18 mouse cellular contexts compared by ENCODE assay signal in the genomic region with DNA sequence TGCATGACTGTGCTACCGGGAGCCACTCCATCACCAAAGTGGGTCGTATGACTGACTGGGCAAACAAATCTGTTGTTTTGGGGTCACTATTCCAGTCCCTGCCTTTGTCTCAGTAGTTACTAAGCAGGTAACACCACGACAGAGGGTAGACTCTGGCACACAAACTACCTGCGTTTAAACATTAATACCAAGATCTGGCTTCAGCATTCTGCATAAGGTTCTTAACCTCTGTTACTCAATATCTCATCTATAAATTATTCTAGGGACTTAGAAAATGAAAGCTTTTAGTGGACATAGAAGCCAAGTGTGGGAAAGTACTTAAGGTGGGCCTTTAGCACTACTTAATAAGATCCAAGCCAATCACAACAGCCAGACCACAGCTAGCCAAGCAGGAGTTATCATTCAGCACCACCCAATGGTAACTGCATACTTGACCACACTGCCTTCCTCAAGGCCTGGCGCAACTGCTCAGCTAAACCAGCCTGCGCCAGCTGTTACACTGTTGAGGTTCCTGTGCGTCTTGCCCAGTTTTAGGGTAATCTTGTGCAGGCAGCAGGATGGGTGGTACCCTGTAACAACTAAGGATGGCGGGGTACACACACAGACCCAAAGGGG. TPM values are rescaled to one million over a fixed set of nuclear protein-coding genes. Genes with fewer than 3 reads are reported as not detected.
DNase-seq lines count a peak whose midpoint lies in the region; ATAC-seq lines count a peak whose summit lies in the region.
"Had no signal": no experiment of that assay in that cellular context is flagged by ENCODE, and none has a peak within 500 bp of the region (broad histone marks: within the 10 kb centered on the region; RNA-seq: fewer than 3 reads in every experiment).

No protein-coding gene starts in this region.

- H3K27ac ChIP-seq in heart, embryonic 10.5 days, result peak overlapping the region; percentile 22; the same call in 1 of the 2 replicates
- peak overlapping the region; percentile 82 for H3K27ac ChIP-seq in kidney, embryonic 14.5 days (ENCODE audit: low read depth, low read length)
- H3K27ac ChIP-seq: hindbrain, postnatal 0 days; macrophage; neural tube, embryonic 12.5 days; stomach, embryonic 15.5 days had no signal

- peaks cover 23% of the 10 kb centered on the region for H3K4me1 ChIP-seq in heart, embryonic 10.5 days
- H3K4me1 ChIP-seq in megakaryocyte, embryonic 14.5 days, result peaks cover 37% of the 10 kb centered on the region
- H3K4me1 ChIP-seq in kidney, embryonic 14.5 days (ENCODE audit: control insufficient read depth, insufficient read depth, low read length), result peaks cover 51% of the 10 kb centered on the region

- H3K36me3 ChIP-seq in heart, embryonic 10.5 days, result no peaks in the 10 kb centered on the region
- H3K36me3 ChIP-seq in megakaryocyte, embryonic 14.5 days (replicated peaks; ENCODE audit: low read length), result no peaks in the 10 kb centered on the region
- no peaks in the 10 kb centered on the region for H3K36me3 ChIP-seq in kidney, embryonic 14.5 days (ENCODE audit: control insufficient read depth, insufficient read depth, low read length)
- H3K36me3 ChIP-seq: embryonic facial prominence, embryonic 13.5 days; neural tube, embryonic 12.5 days; stomach, embryonic 15.5 days had no signal

- WGBS in heart, embryonic 10.5 days, result 84% methylated on average over 8 of the region's 8 CpGs
- WGBS in kidney, embryonic 14.5 days, result 72% methylated on average over 8 of the region's 8 CpGs

- intact Hi-C loops in heart, postnatal 14 days (cut with DNase I), result no loop called here

- no peak overlapping the region for H3K4me3 ChIP-seq in heart, embryonic 10.5 days
- peak overlapping the region; percentile 3 for H3K4me3 ChIP-seq in megakaryocyte, embryonic 14.5 days (replicated peaks)
- H3K4me3 ChIP-seq in kidney, embryonic 14.5 days (ENCODE audit: low read length), result no peak overlapping the region
- H3K4me3 ChIP-seq: embryonic facial prominence, embryonic 13.5 days; neural tube, embryonic 12.5 days; stomach, embryonic 15.5 days had no signal

- H3K27me3 ChIP-seq in heart, embryonic 10.5 days (ENCODE audit: insufficient read depth, poor library complexity, severe bottlenecking), result no peaks in the 10 kb centered on the region
- peaks cover 2% of the 10 kb centered on the region for H3K27me3 ChIP-seq in megakaryocyte, embryonic 14.5 days (replicated peaks)
- H3K27me3 ChIP-seq in kidney, embryonic 14.5 days (ENCODE audit: control insufficient read depth, insufficient read depth, low read length), result no peaks in the 10 kb centered on the region
- H3K27me3 ChIP-seq: embryonic facial prominence, embryonic 13.5 days; neural tube, embryonic 12.5 days; stomach, embryonic 15.5 days had no signal

- H3K4me2 ChIP-seq in kidney, embryonic 14.5 days (replicated peaks; ENCODE audit: low read depth, low read length), result no peak overlapping the region
- H3K4me2 ChIP-seq: embryonic facial prominence, embryonic 13.5 days; neural tube, embryonic 12.5 days; stomach, embryonic 15.5 days had no signal

- no peak for DNase-seq in heart, embryonic 10.5 days (ENCODE audit: low spot score)
- DNase-seq in heart, postnatal 14 days, result no peak
- no peak for DNase-seq in embryo, embryonic 9.5 days (ENCODE audit: extremely low spot score)
- no peak for DNase-seq in cerebellum, postnatal 14 days
- DNase-seq: B cell, adult 2 months; cerebellum, adult 2 months; lung, adult 2 months; spleen, adult 18-20 months; thymus, adult 2 months had no signal

- no peak for ATAC-seq in megakaryocyte, adult 5-6 weeks (ENCODE audit: poor library complexity, severe bottlenecking)
- peak; percentile 45; the same call in 1 of the 2 replicates for ATAC-seq in kidney, embryonic 14.5 days (ENCODE audit: low FRiP score, low TSS enrichment)
- ATAC-seq in megakaryocyte progenitor cell, adult 5-6 weeks (replicated peaks; ENCODE audit: poor library complexity), result peak; percentile 33; the same call in 1 of the 2 replicates

- H3K9me3 ChIP-seq in heart, embryonic 10.5 days, result no peaks in the 10 kb centered on the region
- no peaks in the 10 kb centered on the region for H3K9me3 ChIP-seq in megakaryocyte, embryonic 14.5 days
- H3K9me3 ChIP-seq in kidney, embryonic 14.5 days (ENCODE audit: control insufficient read depth, low read length), result no peaks in the 10 kb centered on the region
- H3K9me3 ChIP-seq: embryonic facial prominence, embryonic 13.5 days; neural tube, embryonic 12.5 days; stomach, embryonic 15.5 days had no signal

- no peak overlapping the region for H3K9ac ChIP-seq in kidney, embryonic 14.5 days (ENCODE audit: low read depth, low read length)
- H3K9ac ChIP-seq: embryonic facial prominence, embryonic 13.5 days; neural tube, embryonic 12.5 days; stomach, embryonic 15.5 days had no signal

RNA-seq across cellular contexts. Expression of a gene that starts 23.8 kb away (rescaled TPM):
- 19.2 and 26.6 TPM in 2 replicates for polyA plus RNA-seq in heart, embryonic 10.5 days (2016; fragmentation: Nextera tagmentation; extraction: Ambion mirVana)
- 10 to 100 TPM; 22.3 to 24.3 TPM for total RNA-seq in heart, postnatal 14 days (2021)
- 0.18 and 0.96 TPM in 2 replicates for polyA plus RNA-seq in megakaryocyte, embryonic 14.5 days (2012; ENCODE audit: insufficient read depth, low replicate concordance)
- total RNA-seq in megakaryocyte, adult 5-6 weeks (2015), result 0.22 and 1.6 TPM in 2 replicates
- 0.22 and 1.2 TPM in 2 replicates for total RNA-seq in megakaryocyte, adult 5-6 weeks (2017)
- polyA plus RNA-seq in kidney, embryonic 14.5 days (2014; fragmentation: Nextera tagmentation; extraction: Ambion mirVana), result 30.6 and 64.5 TPM in 2 replicates
- 5.4 and 7.4 TPM in 2 replicates for total RNA-seq in megakaryocyte progenitor cell, adult 5-6 weeks (2015)
- 4.0 and 4.7 TPM in 2 replicates for total RNA-seq in megakaryocyte progenitor cell, adult 5-6 weeks (2017)
